Mouse (Mus musculus): ENCODE measurements around the gene Ccdc88c.

- no peak for TF ChIP-seq CTCF (IDR thresholded peaks at IDR 0.05; ENCODE audit: borderline replicate concordance, insufficient read depth, low read length)
- no peak for TF ChIP-seq POLR2A (IDR thresholded peaks at IDR 0.05; ENCODE audit: low read depth, low read length)
Measured at GRCm38 (mm10) chr12:100986423-100986822, 42.4 kb downstream of the Ccdc88c start.

Data from embryonic fibroblast, embryonic 13.5 days (primary cell).